Mouse (Mus musculus): ENCODE data around the gene Gm9573. TPM values are rescaled to one million over a fixed set of nuclear protein-coding genes. Genes with fewer than 3 reads are reported as not detected.

Gm9573 gene
- polyA plus RNA-seq (2014; fragmentation: Illumina TruSeq; extraction: RNeasy Lipid Tissue Mini Kit (QIAGEN cat#74804)): not detected

DNA sequence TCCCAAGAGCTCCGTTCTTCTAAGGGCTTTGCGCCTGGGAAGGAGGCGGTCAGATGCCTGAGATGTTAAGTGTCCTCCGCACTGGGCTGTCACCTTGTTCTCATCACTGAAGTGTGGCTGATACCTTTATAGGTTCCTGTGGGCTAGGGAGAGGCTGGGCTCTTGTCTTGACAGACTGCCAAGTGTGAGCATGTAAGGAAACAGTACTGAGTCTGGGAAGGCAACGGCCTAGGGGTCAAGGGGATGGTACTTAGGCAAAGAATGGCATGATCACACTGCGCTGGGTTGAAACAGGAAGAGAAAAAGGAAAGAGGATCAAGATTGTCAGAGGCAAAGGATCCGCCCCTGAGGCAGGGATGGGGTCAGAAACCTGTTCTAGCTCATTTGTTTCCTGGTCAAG lies at the start of gene Gm9573:
Gm9573 (minus strand) TSS at position 101 of the 400 bp plus-strand sequence.

DNA sequence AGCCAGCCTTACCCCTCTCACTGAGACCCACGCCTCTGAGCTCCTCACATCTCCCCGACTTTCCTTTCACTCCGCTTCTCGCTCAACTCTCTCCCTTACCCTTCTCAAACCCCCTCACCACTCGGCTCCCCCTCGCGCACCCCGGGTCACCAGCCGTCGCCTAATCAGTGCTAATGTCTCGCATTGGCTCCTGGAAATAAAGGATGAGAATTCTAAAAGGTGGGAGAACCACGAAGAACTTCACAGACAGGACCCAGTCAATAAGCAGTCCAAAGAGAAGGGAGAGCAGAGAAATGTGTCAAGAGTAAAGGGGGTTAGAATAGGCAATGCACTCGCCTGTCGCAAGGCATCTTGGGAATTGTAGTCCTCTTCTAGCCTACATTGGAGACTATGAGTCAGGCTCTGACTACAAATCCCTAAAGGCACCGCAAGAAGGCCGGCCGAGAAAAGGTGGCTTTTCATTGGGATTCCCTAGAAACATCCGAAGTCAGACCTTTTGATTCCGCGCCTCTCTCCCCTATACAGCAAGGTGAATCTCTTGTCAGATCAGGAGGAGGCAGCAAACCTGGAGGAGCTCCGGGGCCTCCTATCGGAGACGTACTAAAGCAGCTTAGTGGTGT lies 47.1 kb upstream of the Gm9573 start, which contains the start of gene Gtf2h4:
Gtf2h4 (minus strand) TSS at position 324 of the 620 bp plus-strand sequence.

DNA sequence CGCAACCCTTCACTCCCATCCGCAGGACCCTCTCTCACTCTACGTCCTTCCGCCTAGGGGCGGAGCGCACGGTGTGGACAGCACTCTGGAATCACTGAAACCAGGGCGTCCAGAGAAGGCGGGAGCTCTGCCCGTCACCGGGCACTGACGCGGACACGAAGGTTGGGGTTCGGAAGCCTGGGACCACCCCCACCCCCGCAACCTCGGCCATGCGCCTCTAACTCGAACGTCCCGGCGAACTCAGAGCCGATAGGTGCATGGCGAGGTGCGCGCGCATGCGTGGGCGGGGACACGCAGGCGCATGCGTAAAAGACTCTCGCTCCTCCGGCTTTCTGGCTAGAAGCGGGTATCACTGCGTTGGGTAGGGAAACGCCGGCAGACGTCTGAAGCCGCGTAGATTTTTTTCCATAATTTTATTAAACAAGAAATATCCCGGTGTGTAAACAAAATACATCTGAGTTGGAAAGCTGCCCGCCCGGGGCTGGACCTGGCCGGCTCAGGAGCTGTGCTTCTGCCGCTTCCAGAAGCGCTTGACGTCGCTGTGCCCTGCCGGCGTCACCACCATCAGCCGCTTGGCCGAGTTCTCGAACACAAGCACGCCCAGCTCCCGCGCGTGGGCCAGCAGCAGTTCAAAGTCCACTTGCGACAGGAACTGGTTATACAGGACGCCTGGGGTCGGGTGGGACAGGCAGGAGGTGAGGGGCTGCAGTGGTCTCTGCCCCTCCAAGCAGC lies 41.1 kb upstream of the Gm9573 start, which contains the start of gene Vars2:
Vars2 (minus strand) TSS at position 259 of the 732 bp plus-strand sequence.

DNA sequence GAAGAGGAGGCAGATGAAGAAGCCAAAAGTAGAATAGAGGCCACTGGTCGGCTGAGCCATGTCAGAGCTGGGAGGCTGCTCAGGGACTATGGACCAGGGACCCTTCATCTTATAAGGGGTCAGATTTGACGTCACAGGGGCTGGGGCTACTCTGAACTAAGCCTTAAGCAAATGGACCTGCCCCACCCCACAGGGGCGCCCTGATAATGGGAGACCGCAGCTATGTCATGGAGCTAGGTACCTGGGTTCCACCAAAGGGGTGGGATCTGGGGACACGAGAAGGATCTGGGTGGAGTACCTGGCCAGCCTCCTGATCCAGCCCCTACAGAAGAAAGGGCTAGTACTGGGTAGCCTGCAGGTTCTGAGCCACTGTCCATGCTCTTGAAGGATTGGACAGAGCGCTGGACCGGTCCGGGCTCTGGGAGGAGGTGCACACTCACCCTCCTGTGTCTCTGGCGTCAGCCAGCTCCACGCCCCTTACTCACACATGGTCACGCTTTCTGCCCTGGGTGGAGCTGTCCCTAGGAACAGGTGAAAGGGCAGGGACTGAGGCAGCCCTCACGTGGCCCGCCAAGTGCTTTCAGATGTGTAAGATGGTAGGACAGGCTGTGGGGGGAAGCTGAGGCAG lies 17.3 kb upstream of the Gm9573 start, which contains the start of gene Mucl3:
Mucl3 (minus strand) TSS at position 87 of the 628 bp plus-strand sequence.

DNA sequence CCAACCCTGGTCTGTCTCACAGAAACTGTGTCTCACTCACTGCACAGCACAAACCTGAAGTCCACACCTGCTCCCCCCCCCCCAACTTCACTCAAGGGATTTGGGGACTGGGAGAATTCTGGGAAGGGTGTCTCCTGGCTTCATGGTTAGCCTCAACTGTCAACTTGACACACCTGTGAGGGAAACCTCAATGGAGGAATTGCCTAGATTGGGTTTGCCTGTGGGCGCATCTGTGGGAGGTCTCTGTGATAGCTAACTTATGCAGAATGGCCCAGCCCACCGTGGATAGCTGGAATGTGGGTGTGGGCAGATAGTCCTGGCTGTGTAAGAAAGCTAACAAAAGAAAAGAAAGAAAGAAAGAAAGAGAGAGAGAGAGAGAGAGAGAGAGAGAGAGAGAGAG lies 25.2 kb downstream of the Gm9573 start, which contains the start of gene Sfta2:
Sfta2 (plus strand) TSS at position 301 of the 400 bp plus-strand sequence.

Other genes starting within 250 kb of the Gm9573 start
- gene H2-Q4, start 247.0 kb downstream of the Gm9573 start, polyA plus RNA-seq (2014; fragmentation: Illumina TruSeq; extraction: RNeasy Lipid Tissue Mini Kit (QIAGEN cat#74804)): 21.8 TPM
- gene H2-Q6, start 201.8 kb downstream of the Gm9573 start, polyA plus RNA-seq (2014; fragmentation: Illumina TruSeq; extraction: RNeasy Lipid Tissue Mini Kit (QIAGEN cat#74804)): 3.0 TPM
- gene H2-Q7, start 187.5 kb downstream of the Gm9573 start, polyA plus RNA-seq (2014; fragmentation: Illumina TruSeq; extraction: RNeasy Lipid Tissue Mini Kit (QIAGEN cat#74804)): 2.0 TPM
- 0.80 TPM for gene H2-Q10, start 156.5 kb downstream of the Gm9573 start, polyA plus RNA-seq (2014; fragmentation: Illumina TruSeq; extraction: RNeasy Lipid Tissue Mini Kit (QIAGEN cat#74804))
- gene Pou5f1, start 120.6 kb downstream of the Gm9573 start, polyA plus RNA-seq (2014; fragmentation: Illumina TruSeq; extraction: RNeasy Lipid Tissue Mini Kit (QIAGEN cat#74804)): 0.46 TPM
- gene Tcf19, start 109.8 kb downstream of the Gm9573 start, polyA plus RNA-seq (2014; fragmentation: Illumina TruSeq; extraction: RNeasy Lipid Tissue Mini Kit (QIAGEN cat#74804)): 1.9 TPM
- 0.23 TPM for gene Cchcr1, start 109.5 kb downstream of the Gm9573 start, polyA plus RNA-seq (2014; fragmentation: Illumina TruSeq; extraction: RNeasy Lipid Tissue Mini Kit (QIAGEN cat#74804))
- not detected for gene Psors1c2, start 93.4 kb downstream of the Gm9573 start, polyA plus RNA-seq (2014; fragmentation: Illumina TruSeq; extraction: RNeasy Lipid Tissue Mini Kit (QIAGEN cat#74804))
- not detected for gene Cdsn, start 74.5 kb downstream of the Gm9573 start, polyA plus RNA-seq (2014; fragmentation: Illumina TruSeq; extraction: RNeasy Lipid Tissue Mini Kit (QIAGEN cat#74804))
- 0.48 TPM for gene 2300002M23Rik, start 59.2 kb downstream of the Gm9573 start, polyA plus RNA-seq (2014; fragmentation: Illumina TruSeq; extraction: RNeasy Lipid Tissue Mini Kit (QIAGEN cat#74804))
- not detected for gene Sfta2, start 25.1 kb downstream of the Gm9573 start, polyA plus RNA-seq (2014; fragmentation: Illumina TruSeq; extraction: RNeasy Lipid Tissue Mini Kit (QIAGEN cat#74804))
- gene Mucl3, start 17.1 kb upstream of the Gm9573 start, polyA plus RNA-seq (2014; fragmentation: Illumina TruSeq; extraction: RNeasy Lipid Tissue Mini Kit (QIAGEN cat#74804)): 0.17 TPM
- 0.48 TPM for gene Vars2, start 41.0 kb upstream of the Gm9573 start, polyA plus RNA-seq (2014; fragmentation: Illumina TruSeq; extraction: RNeasy Lipid Tissue Mini Kit (QIAGEN cat#74804))
- gene Gtf2h4, start 47.1 kb upstream of the Gm9573 start, polyA plus RNA-seq (2014; fragmentation: Illumina TruSeq; extraction: RNeasy Lipid Tissue Mini Kit (QIAGEN cat#74804)): 2.4 TPM
- 7.1 TPM for gene Ddr1, start 78.0 kb upstream of the Gm9573 start, polyA plus RNA-seq (2014; fragmentation: Illumina TruSeq; extraction: RNeasy Lipid Tissue Mini Kit (QIAGEN cat#74804))
- gene Ier3, start 195.0 kb upstream of the Gm9573 start, polyA plus RNA-seq (2014; fragmentation: Illumina TruSeq; extraction: RNeasy Lipid Tissue Mini Kit (QIAGEN cat#74804)): 7.2 TPM
- gene Flot1, start 196.6 kb upstream of the Gm9573 start, polyA plus RNA-seq (2014; fragmentation: Illumina TruSeq; extraction: RNeasy Lipid Tissue Mini Kit (QIAGEN cat#74804)): 6.8 TPM
- gene Tubb5, start 211.7 kb upstream of the Gm9573 start, polyA plus RNA-seq (2014; fragmentation: Illumina TruSeq; extraction: RNeasy Lipid Tissue Mini Kit (QIAGEN cat#74804)): 165 TPM
- gene Mdc1, start 214.9 kb upstream of the Gm9573 start, polyA plus RNA-seq (2014; fragmentation: Illumina TruSeq; extraction: RNeasy Lipid Tissue Mini Kit (QIAGEN cat#74804)): 27.0 TPM
- 4.5 TPM for gene Nrm, start 234.7 kb upstream of the Gm9573 start, polyA plus RNA-seq (2014; fragmentation: Illumina TruSeq; extraction: RNeasy Lipid Tissue Mini Kit (QIAGEN cat#74804))
- 2.1 TPM for gene Ppp1r18, start 239.0 kb upstream of the Gm9573 start, polyA plus RNA-seq (2014; fragmentation: Illumina TruSeq; extraction: RNeasy Lipid Tissue Mini Kit (QIAGEN cat#74804))

Data from ovary, adult 10 weeks (tissue).